Mouse (Mus musculus): ENCODE measurements around the gene Mcl1. TPM values are rescaled to one million over a fixed set of nuclear protein-coding genes. Genes with fewer than 3 reads are reported as not detected.

Gene Mcl1
- total RNA-seq (2023), result 100 to 1,000 TPM; 424 to 425 TPM

GRCm38 (mm10) chr3:95658236-95658867 lies at the start of gene Mcl1:
Gene Mcl1 (plus strand): TSS chr3:95658788.

GRCm38 (mm10) chr3:95624628-95625503 lies 33.7 kb upstream of the Mcl1 start, which contains the start of gene Ensa:
Gene Ensa (plus strand): TSS chr3:95624993.

GRCm38 (mm10) chr3:95687524-95688421 lies 29.2 kb downstream of the Mcl1 start, which contains the start of gene Adamtsl4:
Gene Adamtsl4 (minus strand): TSS chr3:95687917.

Other genes with a start within 250 kb of the Mcl1 start
- gene Arnt, start 224.4 kb upstream of the Mcl1 start, total RNA-seq (2023), result 10 to 100 TPM; 78.1 to 80.1 TPM
- gene Ctsk, start 159.5 kb upstream of the Mcl1 start, total RNA-seq (2023), result 1 to 10 TPM; 1.5 to 3.3 TPM
- gene Ctss, start 132.0 kb upstream of the Mcl1 start, total RNA-seq (2023), result 100 to 1,000 TPM; 462 to 506 TPM
- under 1 TPM in 1 of 2 experiments, not detected in 1; 0.36 TPM for gene Hormad1, start 99.1 kb upstream of the Mcl1 start, total RNA-seq (2023)
- gene Golph3l, start 69.9 kb upstream of the Mcl1 start, total RNA-seq (2023), result 10 to 100 TPM; 28.9 to 37.0 TPM
- gene Ensa, start 33.8 kb upstream of the Mcl1 start, total RNA-seq (2023), result 100 to 1,000 TPM; 115 to 129 TPM
- gene Adamtsl4, start 29.1 kb downstream of the Mcl1 start, total RNA-seq (2023), result 10 to 100 TPM; 18.2 to 21.8 TPM
- 10 to 100 TPM in 1 of 2 experiments, 1 to 10 TPM in 1; 8.8 to 11.4 TPM for gene Ecm1, start 80.8 kb downstream of the Mcl1 start, total RNA-seq (2023)
- gene Tars2, start 101.4 kb downstream of the Mcl1 start, total RNA-seq (2023), result 100 to 1,000 TPM in 1 of 2 experiments, 10 to 100 TPM in 1; 88.2 to 108 TPM
- gene Rprd2, start 160.1 kb downstream of the Mcl1 start, total RNA-seq (2023), result 100 to 1,000 TPM; 110 to 111 TPM
- gene Prpf3, start 197.1 kb downstream of the Mcl1 start, total RNA-seq (2023), result 10 to 100 TPM; 92.7 to 93.4 TPM
- gene Mrps21, start 212.7 kb downstream of the Mcl1 start, total RNA-seq (2023), result 100 to 1,000 TPM; 114 to 118 TPM
- 100 to 1,000 TPM; 140 to 198 TPM for gene Ciart, start 223.5 kb downstream of the Mcl1 start, total RNA-seq (2023)
- 10 to 100 TPM; 65.9 to 70.6 TPM for gene BC028528, start 233.2 kb downstream of the Mcl1 start, total RNA-seq (2023)
- gene Aph1a, start 235.2 kb downstream of the Mcl1 start, total RNA-seq (2023), result 10 to 100 TPM; 57.0 to 60.6 TPM
- not detected for gene Car14, start 245.9 kb downstream of the Mcl1 start, total RNA-seq (2023)

Measured in B cell, adult 67 days (primary cell).